Mouse (Mus musculus): ENCODE data around the gene Btbd7.

- TF ChIP-seq POLR2A (IDR thresholded peaks at IDR 0.05; ENCODE audit: insufficient read depth, low read depth, low read length) (no peak), CTCF (IDR thresholded peaks at IDR 0.05) (no peak), EP300 (IDR thresholded peaks at IDR 0.05; ENCODE audit: insufficient read depth, low read depth, low read length) (no peak)
Measured at GRCm38 (mm10) chr12:102771601-102772000, 106.7 kb downstream of the Btbd7 start.
